Mouse (Mus musculus): ENCODE data around the gene Ccdc169. TPM values are rescaled to one million over a fixed set of nuclear protein-coding genes. Genes with fewer than 3 reads are reported as not detected.
"Not testable (repeated sequence)": the region's sequence is repeated elsewhere in the genome, so short reads cannot be mapped to it uniquely, and the experiment has no call there.

The Ccdc169 gene
- total RNA-seq, 2 experiments from 2014 or later, result 0.08 TPM; not detected in 1

- no peak for DNase-seq
- intact Hi-C loops (cut with DNase I), result no loop called here
Measured at GRCm38 (mm10) chr3:55193351-55193750, 56.2 kb downstream of the Ccdc169 start.

DNA sequence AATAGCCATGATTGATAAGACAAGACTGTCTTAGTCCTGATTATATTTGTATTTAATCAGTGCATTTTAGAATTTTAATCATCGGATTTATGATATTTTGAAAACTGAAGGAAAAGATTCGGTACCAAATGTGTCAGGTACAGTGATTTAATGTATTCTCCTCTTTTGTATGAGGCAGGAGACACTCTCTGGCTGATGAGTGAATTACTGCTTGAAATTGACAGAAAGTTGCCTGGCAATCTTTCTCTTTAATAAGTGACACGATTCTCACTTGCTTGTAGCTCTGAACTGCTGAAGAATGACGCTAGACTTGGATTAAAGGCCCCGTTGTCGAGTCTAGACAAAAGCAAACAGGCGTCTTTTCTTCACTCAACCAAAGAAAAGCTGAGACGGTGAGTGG, 57.7 kb downstream of the Ccdc169 start:
- DNase-seq, result no peak
- intact Hi-C loops (cut with DNase I), result no loop called here

DNA sequence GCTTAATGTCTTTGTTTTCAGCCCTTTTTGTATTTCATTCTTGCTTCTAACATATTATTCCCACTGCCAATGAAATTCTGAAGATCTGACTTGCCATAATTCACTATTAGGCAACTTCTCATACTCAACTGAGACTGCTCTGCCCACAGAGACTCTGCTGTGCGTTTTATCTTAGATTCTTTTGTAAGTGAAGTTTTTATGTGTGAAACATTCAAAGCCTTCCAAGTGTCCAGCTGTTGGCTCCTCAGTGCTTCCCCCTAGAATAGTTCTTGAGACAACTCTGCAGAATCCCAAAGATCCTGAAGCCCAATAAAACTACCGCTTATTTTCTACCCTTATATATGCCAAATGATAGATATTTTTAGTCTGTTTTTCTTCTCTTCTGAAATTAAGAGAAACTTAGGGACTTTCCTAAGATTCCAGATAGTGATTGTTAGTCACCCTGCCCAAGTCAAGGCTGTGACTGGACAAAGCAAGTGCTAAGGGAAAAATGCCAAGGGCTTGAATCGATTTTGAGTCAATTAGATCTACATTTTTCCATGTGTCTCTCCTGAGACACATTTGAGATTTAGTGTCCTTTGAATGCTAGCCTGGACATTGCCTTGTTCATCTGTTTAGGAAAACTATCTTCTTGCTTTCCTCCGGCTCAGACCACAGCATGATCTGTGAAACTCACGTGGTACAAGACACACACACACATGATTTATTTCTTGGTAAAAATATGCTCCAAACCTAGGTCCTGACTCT, 58.6 kb downstream of the Ccdc169 start:
- no peak for DNase-seq
- intact Hi-C loops (cut with DNase I), result no loop called here

GRCm38 (mm10) chr3:55196328-55196710, 59.2 kb downstream of the Ccdc169 start:
- DNase-seq, result no peak
- intact Hi-C loops (cut with DNase I), result no loop called here

DNA sequence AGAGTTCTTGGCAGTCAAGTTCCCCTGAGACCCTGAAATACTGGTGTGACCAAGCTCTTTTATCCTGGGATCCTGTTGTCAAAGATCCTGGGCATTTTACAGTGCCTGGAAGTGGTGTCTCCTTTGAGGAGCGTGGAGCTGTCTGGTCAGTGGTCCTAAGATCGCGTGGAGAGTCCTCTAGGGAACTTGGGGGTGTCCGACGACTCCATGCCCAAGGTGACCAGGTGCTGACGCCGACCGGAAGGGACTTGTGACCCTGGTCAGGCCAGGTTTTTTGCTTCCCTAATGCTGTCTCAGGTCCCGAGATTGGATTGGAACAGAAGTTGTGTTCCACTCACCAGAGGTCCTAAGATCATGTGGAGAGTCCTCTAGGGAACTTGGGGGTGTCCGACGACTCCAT, 66.5 kb downstream of the Ccdc169 start:
- DNase-seq; intact Hi-C loops (cut with DNase I): not testable (repeated sequence)

DNA sequence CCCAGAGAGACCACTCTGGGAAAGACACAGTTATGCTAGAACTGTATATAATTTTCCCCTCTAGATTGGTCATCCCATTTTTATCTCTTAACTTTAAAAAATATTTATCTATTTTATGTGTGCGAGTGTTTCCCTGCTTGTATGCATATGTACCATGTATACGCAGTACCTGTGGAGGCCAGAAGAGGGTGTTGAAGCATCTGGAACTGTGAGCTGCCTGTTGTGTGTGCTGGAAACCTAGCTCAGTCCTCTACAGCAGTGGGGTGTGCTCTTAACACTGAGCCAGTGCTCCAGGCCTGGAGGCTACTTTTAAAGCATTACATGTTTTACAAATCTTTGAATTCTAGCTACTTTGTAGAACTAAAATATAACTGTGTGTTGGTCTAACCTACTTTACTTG, 69.3 kb downstream of the Ccdc169 start:
- intact Hi-C loops (cut with DNase I), result no loop called here
- no peak for DNase-seq

DNA sequence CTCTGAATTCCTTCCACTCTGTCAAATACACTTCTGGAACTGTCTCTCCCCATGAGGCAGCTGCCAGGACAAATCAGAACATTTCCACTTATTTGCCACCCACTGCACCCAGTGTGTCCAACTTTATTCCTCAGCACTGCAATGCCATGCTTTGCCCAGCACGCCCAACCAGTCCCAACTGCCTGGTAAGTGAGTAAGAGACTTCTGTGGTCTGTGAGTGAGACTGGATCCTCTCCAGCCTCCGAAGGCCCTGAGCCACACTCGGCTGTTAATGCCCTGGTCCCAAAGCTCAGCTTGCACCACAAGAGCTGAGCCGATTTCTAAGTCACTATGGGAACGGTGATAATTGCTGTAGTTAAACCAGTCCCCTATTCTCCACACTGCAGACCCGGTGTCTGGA, 70.5 kb downstream of the Ccdc169 start:
- DNase-seq, result no peak
- intact Hi-C loops (cut with DNase I), result no loop called here

DNA sequence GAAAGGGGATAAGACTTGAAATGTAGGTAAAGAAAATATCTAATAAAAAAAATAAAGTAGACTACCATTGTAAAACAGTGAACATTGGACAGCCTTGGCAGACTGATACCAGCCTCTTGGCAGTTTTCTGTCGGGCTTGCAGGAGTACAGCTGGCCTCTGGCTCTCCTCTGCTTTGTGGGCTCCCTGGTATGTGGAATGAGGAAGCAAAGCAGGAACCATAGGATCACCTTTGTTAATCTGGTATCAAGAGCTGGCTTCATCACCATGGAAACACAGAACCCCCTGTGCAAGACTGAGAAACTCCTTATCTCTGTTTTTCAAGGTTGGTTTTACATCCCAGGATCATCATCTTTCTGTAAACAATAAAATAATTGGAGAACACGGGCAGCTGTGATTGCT, 75.1 kb downstream of the Ccdc169 start:
- intact Hi-C loops (cut with DNase I), result no loop called here
- DNase-seq, result no peak

DNA sequence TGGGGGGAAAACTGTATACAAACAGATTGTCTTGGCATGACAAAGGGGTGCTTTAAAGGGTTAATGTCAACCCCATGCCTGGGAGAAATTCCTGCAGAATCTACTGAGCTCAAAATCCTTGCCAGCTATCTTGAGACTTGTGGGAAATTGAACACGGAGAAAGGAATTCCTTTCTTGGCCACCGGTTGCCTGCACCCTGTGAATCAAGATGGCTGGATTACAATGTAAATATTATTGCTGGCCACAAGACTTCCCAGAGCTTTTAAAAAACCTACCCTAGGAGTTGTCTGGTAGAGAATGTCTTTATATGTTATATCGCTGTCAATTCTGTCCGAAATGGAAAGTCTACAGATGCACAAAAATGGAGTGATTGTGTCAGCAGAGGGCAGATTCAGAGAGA, 76.6 kb downstream of the Ccdc169 start:
- DNase-seq, result no peak
- intact Hi-C loops (cut with DNase I), result no loop called here

DNA sequence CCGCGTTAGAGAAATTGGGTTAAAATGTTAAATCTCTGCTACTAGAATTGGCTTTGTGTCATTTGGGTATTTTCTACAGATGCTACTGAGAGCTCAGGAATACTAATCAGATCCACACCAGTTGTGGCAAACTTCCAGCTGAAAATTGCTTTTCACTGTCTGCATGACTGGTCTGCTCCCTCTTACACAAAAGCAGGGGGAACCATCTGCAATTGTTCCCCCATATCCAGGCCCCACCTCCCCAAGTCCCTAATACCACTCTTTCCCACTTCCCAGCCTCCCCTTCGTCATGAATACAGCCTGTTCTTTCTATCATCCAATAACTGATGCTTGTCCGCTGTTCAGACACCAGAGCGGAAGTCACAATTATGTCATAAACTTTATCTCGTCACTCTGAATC, 77.3 kb downstream of the Ccdc169 start:
- no peak for DNase-seq
- intact Hi-C loops (cut with DNase I), result no loop called here

DNA sequence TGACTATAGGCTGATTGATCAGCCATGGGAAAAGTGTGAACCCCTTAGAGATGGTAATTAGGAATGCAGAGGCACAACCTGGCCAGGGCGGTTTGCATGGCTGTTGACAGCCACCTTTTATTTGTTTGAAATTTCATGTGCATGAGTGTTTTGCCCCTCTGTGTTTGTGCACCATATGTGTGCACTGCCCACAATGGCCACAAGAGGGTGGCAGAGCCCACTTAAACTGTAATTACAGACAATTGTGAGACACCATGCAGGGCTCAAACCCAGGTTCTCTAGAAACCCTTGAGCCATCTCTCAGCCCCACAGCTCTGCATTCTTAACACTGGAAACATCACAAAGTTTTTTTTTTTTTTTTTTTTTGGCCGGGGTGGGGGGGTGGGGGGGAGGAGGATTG, 85.4 kb downstream of the Ccdc169 start:
- intact Hi-C loops (cut with DNase I), result no loop called here

More for the DNA sequence above, 85.4 kb downstream of the Ccdc169 start:
- DNase-seq, result no peak

Small RNA genes lying within 50 kb of the gene (microRNA-seq; reads per million reads assigned to microRNA genes)
- gene Gm22029, result 0 reads per million in 2 experiments

Other genes with a start within 250 kb of the Ccdc169 start
- gene Sertm1, start 221.5 kb upstream of the Ccdc169 start, total RNA-seq (2021), result not detected
- not detected for gene Ccna1, start 81.8 kb upstream of the Ccdc169 start, total RNA-seq (2021)
- 10 to 100 TPM; 22.9 to 28.9 TPM for gene Spg20, start 25.2 kb upstream of the Ccdc169 start, total RNA-seq (2021)
- not detected for gene Sohlh2, start 44.7 kb downstream of the Ccdc169 start, total RNA-seq (2021)
- 1 to 10 TPM; 2.6 to 5.7 TPM for gene Dclk1, start 105.0 kb downstream of the Ccdc169 start, total RNA-seq (2021)

All from gastrocnemius, postnatal 36 days (tissue).